Mouse (Mus musculus) 416B (cell line): ENCODE measurements at regions not wholly inside any gene's neighbourhood (a gene's known extent, or its start where the extent isn't known, plus 50 kb on each side); places are given as distances from the start of the nearest gene placed in this dataset.
"Not testable (repeated sequence)": the region's sequence is repeated elsewhere in the genome, so short reads cannot be mapped to it uniquely, and the experiment has no call there.

Experiments
- DNase-seq: peaks from one replicate; pipeline ENCODE4 v3.0.0; 2011; ENCODE audit warnings: low read depth

DNA sequence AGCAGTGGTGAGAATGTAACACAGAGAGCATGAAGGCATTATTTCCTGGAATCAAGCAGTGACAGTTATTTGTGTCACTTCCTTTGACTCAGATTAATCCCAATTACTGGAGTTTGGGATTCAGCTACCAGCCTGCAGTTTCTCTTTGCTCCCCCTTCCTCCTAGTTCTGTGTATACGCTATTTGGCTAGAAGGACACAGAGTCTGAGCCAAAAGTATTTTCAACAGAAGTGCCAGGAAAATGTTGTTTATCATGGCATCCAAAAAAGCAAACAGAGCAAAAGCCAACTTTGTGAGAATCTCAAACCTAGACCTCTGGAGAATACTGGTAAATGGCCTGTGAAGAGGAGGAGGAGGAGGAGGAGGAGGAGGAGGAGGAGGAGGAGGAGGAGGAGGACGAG is 600.4 kb downstream of the Crisp4 start:
- DNase-seq, result no peak

DNA sequence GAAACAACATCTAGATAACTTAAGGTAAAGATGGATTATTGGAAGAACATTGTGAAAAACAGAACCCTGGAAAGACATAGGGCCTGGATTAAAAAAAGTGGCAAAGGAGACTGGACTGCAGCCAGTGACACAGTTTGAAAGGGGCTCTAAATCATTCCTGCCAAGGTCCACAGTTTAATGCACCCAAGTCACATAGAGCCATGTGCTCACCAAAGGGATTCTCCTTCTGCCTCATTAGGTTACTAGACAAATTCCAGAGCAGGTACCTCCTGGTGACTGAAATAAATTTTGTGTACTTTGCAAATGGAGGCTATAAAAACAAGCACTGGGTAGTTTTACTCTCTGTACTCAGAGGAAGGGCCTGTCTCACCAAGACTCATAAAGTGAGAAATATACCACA is 607.5 kb downstream of the Crisp4 start:
- no peak for DNase-seq

DNA sequence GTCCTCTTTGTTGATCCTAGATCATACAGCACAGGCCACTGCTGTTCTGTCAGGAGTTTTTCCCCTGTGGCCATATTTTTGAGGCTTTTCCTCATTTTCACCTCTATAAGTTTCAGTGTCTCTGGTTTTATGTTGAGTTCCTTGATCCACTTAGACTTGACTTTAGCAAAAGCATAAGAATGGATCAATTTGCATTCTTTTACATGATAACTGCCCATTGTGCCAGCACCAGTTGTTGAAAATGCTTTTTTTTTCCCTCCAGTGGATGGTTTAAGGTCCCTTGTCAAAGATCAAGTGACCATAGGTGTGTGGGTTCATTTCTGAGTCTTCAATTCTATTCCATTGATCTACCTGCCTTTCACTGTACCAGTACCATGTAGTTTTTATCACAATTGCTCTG is 614.4 kb downstream of the Crisp4 start:
- not testable (repeated sequence) for DNase-seq

DNA sequence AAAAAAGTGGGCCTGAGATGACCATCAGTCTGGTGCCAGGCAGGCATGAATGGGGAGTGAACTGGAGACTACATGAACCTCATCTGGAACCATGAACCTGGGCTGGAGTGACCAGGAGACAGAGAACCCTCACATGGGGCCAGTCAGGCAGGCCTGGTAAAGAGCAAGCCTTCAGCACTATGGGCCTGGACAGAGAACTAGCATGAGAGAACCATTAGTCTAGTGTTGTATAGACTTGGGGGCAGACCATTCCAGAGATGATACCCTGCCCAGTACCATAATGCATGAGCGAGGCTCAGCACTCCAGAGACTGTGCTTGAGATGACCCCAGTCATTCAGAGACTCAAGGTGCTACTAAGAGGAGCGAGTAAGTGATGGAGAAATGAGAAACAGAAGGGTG is 625.6 kb downstream of the Crisp4 start:
- no peak for DNase-seq

DNA sequence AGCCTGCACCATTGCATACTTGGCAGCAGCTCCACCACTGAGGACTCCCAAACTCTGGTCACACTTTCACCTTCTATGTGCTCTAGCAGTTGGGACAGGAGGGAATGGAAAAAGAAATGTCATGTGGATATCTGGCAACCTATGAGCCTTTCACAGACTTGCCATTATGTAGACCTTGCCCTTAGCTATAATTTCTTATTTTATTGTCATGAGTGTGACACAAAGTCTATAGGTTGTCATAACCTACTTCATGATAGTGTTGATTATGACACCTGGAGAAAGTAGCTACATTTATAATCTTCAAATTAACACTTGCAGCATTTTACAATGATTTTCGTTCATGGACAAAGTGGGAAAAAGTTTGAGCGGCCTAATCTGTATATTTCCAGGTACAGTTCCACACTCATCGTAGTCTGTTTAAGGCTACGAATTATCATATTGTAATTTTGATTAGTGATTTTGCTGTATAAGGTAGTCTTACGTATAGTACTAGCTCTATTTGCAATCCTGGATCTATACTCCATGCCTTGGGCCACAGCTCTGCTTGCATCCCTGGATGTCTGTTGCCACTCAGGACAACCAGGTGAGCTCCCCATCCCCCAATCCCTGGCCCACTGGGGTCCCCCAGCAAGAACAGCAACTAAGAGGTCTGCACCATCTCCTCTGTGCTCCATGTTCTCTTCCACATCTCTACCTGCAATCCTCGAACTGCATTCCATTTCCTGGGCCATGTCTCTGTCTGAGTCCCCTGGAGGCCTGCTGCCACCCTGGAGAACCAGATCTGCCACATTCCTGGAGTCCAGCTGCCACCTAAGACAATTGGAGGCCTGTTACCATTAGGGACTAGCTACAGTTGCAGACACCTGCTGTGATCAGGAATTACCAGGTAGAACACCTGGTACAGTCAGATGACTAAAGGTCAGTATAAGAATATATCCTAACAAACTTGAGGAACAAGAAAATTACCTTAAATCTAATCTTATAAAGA is 639.3 kb downstream of the Crisp4 start:
- DNase-seq, result no peak

DNA sequence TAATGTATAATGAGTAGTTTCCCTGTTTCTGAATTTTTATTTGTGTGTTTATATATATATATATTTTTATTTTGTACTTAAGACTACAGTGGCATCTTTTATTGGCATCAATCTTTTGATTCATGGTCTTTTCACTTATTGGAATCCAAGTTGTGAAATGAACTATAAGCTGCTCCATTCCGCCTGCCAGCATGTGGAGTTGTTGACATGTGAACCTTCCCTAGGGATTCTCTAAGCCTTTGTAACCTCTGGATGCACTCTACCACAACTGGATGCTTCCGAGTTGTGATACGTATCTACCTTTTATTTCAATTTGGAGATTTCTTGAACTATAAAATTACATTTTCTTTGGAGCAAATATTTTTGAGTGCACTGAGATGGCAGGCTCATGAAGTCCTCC is 652.1 kb downstream of the Crisp4 start:
- DNase-seq, result no peak

DNA sequence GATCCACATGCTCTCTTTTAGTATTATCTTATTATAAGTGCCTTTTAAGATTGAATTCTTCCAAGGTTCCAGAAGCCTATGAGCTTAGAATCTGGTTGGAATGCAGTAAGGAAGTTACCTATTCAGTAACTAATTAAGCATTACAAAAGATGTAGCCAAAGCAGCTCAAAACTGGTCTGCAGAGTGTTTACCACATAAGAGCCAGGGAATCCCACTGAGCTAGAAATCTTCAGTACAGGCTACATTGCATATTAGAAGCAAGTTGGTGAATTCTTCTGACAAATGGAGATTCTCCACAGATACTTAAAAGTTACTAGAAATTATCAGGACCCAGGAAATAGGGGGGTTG is 655.9 kb downstream of the Crisp4 start:
- DNase-seq, result not testable (repeated sequence)

DNA sequence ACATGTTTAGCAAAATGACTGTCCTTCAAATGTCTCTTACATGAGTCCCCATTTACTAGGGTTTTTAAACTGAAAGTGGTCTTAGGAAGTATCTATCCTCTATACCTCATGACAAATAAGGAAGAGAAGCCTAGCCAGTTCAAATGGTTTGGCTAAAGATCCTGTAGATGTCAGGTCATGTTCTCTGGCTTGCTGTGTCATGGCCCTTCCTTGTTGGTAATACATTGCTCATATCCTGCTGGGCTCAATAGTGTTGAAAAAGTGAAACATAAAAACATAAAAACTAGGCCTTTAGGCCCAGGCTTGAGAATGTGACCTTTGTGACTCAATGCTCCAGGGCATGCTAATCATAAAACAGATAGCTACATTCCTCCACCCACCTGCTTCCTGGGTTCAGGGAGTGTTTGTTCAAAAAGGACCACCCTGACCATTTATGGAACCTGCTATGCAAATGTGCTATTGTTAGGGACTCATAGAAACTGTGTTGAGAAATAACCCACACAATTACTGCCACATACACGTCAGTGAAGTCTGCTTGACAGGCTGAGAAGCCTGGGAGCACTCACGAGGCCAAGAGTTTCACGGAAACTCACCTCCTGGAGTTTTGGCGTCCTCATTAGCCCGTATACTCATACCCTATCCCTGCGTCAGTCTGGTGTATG is 656.4 kb downstream of the Crisp4 start:
- DNase-seq, result peak; percentile 67

DNA sequence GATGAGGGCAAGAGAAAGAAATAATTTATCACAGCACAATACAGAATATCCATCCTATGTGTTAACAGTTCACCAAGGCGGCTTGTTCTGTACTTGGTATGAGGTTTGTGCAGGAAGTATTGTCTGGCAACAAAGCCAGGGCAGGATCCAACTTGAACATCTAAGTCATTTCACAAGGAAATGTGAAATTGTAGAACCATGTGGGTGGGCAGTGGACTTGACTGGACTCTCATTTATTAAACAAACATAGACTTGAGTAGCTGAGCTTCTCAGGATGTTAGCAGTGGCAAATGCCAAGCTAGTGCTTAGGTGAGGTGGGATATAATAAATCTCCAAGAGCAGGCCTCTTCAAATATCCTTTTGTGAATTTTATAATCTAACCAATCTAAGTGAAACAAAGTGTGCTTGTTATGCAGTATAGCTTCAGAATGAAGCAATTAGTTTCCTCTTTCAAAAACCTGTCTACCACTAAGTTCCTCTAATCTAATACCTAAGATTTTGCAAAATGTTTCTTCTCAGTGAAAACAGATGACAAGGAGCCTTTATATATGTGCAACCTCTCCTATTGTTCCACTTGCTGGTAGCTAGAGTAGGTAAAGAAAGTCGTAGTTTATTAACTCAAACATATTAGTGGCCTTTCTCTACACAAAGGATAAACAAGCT is 694.4 kb downstream of the Crisp4 start:
- DNase-seq, result peak; percentile 19

DNA sequence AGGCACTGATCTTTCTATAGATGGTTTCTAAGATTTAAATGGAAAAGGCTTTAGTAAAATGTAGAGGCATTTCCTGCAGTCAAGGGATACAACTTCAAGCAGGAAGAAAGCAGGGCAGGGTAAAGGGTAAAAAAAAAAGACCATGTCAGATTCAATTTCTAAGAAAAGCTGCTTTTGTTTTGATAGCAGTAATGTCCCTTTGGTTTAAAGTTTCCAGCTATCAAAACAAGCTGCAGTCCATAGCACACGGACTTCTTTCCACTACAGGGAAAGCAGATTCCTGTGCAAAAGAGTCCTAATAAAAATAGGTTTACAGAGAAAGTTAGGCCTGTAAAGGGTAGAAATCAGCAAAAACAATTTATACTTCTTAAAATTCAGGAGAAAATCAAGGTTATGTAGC is 695.0 kb downstream of the Crisp4 start:
- no peak for DNase-seq

DNA sequence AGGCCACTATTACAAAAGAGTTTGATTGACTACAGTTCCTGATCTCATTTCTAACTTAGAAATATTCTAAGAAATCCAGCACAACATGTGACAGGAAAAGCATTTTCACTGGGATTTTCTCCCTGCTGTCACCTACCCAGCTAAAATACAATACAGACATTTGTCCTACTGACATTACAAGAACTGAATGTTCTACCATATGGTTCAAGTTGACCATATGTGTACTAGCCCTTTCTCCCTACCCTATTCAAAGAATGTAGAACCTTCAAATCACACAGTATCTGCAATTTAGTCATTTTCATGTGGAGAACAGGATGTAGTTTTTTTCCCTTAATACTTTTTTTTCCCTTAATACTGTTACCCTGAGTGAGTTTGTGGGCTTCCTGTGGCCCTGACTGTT is 695.4 kb downstream of the Crisp4 start:
- no peak for DNase-seq

DNA sequence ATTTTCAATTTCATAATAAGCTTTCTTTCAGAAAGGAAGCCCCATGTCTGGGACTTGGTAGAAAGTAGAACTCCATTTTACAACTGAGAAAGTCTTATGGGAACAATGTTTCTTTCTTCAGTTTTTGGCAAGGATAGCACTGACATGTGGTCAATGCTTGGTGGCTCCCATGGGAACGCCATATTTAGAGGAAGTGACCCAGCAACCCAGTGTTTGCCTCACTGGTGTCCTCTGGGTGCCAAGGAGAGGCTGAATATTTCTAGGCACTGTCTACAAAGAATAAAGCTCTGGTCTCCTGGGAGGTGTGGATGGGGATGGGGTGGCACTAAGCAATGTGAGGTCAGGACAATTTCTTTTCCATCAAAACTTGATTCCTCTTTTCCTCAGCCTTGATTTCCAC is 696.4 kb downstream of the Crisp4 start:
- no peak for DNase-seq

DNA sequence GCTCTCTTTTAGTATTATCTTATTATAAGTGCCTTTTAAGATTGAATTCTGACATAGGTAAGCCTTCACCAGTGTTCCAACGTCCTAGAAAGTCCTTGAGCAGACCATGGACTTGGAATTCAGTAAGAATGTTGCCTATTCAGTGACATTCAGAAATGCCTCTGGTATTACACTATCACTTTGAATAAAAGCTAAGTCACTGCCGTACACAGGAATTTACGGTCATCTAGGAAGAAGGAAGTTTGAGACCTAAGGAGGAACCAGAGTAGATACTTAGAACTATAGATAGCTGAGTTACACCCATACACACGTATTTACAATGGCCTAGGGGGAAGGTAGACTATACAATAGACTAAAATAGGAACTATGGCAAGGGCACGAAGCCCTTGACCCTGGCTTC is 711.6 kb downstream of the Crisp4 start:
- DNase-seq, result not testable (repeated sequence)

DNA sequence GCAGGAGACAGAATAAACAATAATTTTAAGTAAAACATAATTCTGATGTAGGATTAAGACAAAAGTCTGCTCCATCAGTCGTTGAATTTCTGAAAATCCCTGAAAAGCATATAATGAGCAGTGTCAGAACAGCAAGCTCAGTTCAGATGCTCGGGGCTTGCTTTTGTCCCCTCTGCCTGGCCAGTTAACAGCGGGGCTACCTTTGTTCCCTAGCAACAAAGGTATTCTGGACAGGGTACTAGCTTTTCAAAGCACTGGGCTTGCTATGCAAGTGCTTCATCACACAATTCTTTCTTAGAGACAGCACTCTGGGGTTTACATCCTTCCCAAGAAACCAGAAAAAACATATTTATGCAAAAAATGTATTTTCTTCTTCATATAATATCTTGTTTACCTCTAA is 729.7 kb downstream of the Crisp4 start:
- DNase-seq, result no peak

DNA sequence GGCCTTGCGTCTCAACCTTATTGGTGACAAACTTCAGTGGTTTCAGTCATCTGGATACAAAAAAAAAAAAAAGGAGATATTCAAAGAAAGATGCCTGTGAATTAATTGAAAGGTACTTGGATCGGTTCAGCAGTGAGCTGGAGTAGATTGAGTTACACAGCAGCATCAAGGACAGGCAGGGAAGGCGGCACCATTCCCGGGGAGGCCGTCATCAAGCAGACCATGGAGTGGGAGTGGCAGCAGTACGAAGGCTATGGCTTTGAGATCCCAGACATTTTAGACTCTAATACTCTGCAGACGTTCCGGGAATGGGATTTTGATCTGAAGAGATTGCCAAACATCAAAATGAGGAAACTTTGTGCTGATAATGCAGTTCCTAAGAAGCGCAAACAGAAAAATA is 750.8 kb downstream of the Crisp4 start:
- no peak for DNase-seq

DNA sequence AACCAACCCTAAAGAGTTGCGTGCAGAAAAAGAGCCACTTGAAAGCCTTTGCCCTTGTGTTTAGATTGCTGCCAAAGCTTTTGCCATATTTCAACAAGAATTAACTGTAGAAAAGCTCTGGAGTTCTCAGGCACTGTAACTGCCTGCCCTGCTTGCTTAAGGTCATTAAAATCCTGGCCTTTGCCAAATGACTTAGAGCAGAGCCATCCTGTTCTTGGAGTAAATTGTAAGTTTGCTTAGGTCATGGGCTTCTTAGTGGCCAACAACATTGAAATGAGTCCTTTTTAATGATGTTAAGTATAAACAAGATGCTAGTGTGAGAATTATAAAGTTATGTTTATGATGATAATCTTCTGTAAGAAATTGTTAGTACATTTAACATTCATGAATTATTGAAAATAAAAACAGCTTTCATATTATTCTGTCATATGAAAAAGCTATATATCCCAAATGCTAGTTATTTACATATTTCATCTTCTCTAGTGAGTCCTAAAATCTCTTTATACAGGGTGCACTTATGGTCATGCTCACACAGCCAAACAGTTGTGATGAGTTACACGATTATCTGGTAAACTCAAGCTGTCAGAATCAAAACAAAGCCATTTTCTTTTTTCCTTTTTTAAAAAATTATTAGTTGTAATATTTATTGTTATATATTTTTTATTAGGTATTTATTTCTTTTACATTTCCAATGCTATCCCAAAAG is 753.4 kb downstream of the Crisp4 start:
- no peak for DNase-seq

DNA sequence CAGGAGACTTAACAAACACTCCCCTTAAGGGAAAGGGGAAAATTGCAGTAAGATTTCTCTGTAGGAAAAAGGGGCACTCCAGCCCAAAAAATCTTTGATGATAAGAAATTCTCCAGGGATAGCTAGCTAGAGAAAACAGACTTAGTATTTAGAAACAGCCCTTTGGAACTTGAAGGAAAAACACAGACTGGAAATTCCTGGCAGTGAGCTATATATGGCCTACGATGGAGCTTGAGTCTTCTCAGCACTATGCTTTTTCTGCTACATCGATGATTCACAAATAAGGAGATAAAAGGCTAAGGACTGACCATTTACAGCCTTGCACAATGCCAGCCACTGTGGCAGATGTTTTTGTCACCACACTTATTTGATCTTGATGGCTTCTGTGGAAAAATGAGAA is 768.1 kb downstream of the Crisp4 start:
- DNase-seq, result no peak

DNA sequence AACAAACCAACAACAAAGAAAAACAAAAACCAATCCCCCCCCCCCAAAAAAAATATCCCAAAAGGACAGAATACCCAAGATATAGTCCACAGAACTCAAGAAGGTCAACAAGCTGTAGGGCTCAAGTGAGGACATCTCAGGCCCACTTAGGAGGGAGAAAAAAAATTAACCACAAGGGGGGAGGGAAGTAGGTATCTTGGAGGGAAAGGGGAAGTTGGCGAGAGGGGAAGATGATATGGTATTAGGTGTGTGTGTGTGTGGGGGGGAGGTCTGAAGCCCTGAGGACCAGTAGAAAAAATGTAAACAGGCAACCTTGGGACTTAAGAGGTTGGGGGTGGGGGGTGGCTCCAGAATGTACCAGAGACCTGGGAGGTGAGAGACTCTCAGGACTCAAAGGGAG is 797.4 kb downstream of the Crisp4 start:
- no peak for DNase-seq

DNA sequence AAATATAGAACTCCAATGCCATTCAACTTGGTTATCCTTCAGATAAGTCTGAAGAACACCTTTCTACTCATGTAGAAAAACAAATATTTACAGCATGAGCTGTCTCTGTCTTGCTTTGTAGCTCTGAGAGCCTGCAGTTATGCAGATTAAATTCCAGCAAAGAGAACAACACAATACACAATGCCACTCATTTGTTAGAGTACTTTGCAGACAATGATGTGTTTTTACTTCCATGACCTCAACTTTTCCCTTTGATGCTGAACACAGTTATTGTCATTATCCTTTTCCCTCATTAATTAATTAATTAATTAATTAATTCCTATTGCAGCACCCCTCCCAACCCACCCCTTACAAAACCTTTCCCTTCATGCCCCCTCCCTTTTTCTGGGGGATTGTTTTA is 807.9 kb downstream of the Crisp4 start:
- DNase-seq, result no peak

DNA sequence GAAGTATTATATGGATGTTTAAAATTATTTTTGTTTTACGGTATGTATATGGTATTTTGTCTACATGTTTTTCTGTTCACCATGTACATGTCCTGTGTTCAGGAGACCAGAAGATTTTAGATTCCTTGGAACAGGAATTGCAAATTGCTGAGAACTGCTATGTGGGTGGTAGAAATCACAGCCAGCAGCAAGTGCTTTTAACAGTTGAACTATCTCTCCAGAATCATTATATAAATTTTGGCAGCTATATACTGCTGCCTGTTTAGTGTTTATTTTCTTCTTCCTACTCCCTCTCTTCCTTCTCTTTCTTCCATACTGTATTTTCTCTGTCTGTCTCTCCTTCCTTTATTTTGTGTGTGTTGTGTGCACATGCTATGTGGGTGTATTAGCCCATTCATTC is 834.3 kb downstream of the Crisp4 start:
- DNase-seq, result not testable (repeated sequence)

DNA sequence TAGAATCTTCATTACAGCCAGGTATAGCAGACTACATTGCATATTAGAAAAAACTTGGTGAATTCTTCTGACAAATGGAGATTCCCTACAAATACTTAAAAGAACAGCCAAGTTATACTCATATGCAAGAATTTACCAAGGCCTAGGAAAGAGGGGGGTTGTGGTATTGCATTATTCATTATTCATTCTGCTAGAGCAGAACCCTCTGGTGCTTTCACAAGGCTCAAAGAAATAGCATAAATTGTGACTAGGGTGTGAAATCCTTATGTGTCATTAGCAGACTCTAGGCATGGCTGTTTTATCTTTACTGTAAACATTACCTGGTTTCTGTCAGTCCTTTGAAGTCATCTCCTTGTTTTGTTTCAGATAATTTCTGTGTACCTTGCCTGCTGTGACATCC is 835.8 kb downstream of the Crisp4 start:
- not testable (repeated sequence) for DNase-seq
